Mouse (Mus musculus) E14TG2a.4 (cell line): Measurements from ENCODE around the gene Racgap1.

Source experiments
- CTCF ChIP-seq: conservative IDR thresholded peaks from 2 replicates; pipeline ENCODE4 v1.5.1; 2014; ENCODE audit warnings: low read length
- POU5F1 ChIP-seq: IDR thresholded peaks from 2 replicates; pipeline ENCODE4 v1.6.1; 2014; ENCODE audit warnings: low read length, borderline replicate concordance

DNA sequence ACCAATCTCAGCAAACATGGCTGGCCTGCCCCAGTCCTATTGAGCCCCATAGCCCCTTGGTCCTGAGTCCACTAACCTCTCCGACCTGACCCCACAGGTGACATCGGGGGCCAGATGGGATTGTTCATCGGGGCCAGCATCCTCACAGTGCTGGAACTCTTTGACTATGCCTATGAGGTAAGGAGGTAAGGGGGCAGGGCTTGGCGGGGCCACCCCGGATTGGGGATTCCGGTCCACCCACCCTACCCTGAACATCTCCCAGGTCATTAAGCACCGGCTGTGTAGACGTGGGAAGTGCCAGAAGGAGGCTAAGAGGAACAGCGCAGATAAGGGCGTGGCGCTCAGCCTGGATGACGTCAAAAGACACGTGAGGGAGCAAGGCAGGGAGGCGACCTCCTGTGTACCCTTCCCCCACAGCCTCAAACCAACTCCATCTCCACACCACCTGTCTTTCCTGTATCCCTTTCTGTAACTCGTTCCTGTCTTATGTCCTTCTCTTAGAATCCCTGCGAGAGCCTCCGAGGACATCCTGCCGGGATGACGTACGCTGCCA, 47.2 kb upstream of the Racgap1 start:
- TF ChIP-seq CTCF (no peak), POU5F1 (no peak)
